Mouse (Mus musculus) spleen, adult 2 months (tissue): Measurements from ENCODE around the gene Tbx15. TPM values are rescaled to one million over a fixed set of nuclear protein-coding genes. Genes with fewer than 3 reads are reported as not detected.
A peak's percentile ranks its signal among the peaks of the same experiment; 100 is the strongest.

Source experiments
- DNase-seq, 2 experiments: peaks; one replicate each; pipeline versions ENCODE4 v3.0.0 to v3.0.0-alpha.2; 2012 to 2021; ENCODE audit warnings: low spot score in 2 of 2, low read depth in 1 of 2
- H3K27ac ChIP-seq: fragments of 200-500 bp; 2 replicates; pipeline ENCODE4 v1.5.1; 2012; ENCODE audit warnings: low read length, inconsistent platforms; ENCODE audit not compliant: insufficient read depth
- H3K27me3 ChIP-seq: fragments of 200-500 bp; 2 replicates; pipeline ENCODE4 v1.6.1; 2012; ENCODE audit warnings: mild to moderate bottlenecking, moderate library complexity, low read length, inconsistent platforms; ENCODE audit not compliant: control insufficient read depth, insufficient read depth
- H3K36me3 ChIP-seq: fragments of 200-500 bp; 2 replicates; pipeline ENCODE4 v1.6.1; 2012; ENCODE audit warnings: mild to moderate bottlenecking, low read length, inconsistent platforms; ENCODE audit not compliant: control insufficient read depth, insufficient read depth
- H3K4me1 ChIP-seq: fragments of 200-500 bp; 2 replicates; pipeline ENCODE4 v1.6.1; 2011; ENCODE audit warnings: inconsistent platforms; ENCODE audit not compliant: control insufficient read depth, insufficient read depth, insufficient read length
- H3K4me3 ChIP-seq: fragments of 200-500 bp; 2 replicates; pipeline ENCODE4 v1.5.1; 2011; ENCODE audit warnings: mild to moderate bottlenecking, inconsistent platforms; ENCODE audit not compliant: insufficient read depth, insufficient read length; ENCODE audit errors: extremely low read depth
- CTCF ChIP-seq: fragments of 200-500 bp; IDR thresholded peaks from 2 replicates; pipeline ENCODE4 v1.5.1; 2011; ENCODE audit warnings: mild to moderate bottlenecking, inconsistent platforms; ENCODE audit not compliant: insufficient read depth, insufficient read length, insufficient replicate concordance; ENCODE audit errors: extremely low read depth
- POLR2A ChIP-seq: fragments of 200-500 bp; IDR thresholded peaks from 2 replicates; pipeline ENCODE4 v1.6.1; 2011; ENCODE audit warnings: low read depth, low read length, inconsistent platforms
- WGBS: fragments of 180-500 bp; shearing (Covaris S2); methylation state at CpG from one replicate; pipeline ENCODE4 v1.1.7; 2018; 5-methylcytosine and 5-hydroxymethylcytosine counted together
- polyA plus RNA-seq: library from polyadenylated mRNA; depleted of rRNA; stranded (reverse); fragments of >200 nt; gene quantifications from 2 replicates; pipeline ENCODE4 v1.2.3, GENCODE M21; 2012; rRNA removed

Gene Tbx15
- not detected in 2 replicates for polyA plus RNA-seq

- Histone ChIP-seq H3K4me3 (peak within 1 kb of the TSS; percentile 3; the same call in 1 of the 2 replicates), H3K27ac (no peak within 1 kb of the TSS), H3K27me3 (peaks cover 28% of the 10 kb centered on the region), H3K4me1 (no peaks in the 10 kb centered on the region), H3K36me3 (no peaks in the 10 kb centered on the region)
- TF ChIP-seq CTCF (no peak), POLR2A (no peak)
- no peak for DNase-seq
- whole genome bisulfite sequencing = 9% methylated on average over 18 of the region's 20 CpGs
Measured at GRCm38 (mm10) chr3:99240213-99240720, at the start of gene Tbx15. Gene Tbx15 (plus strand): TSS chr3:99240381.

GRCm38 (mm10) chr3:99193576-99193975 is 46.6 kb upstream of the Tbx15 start:
- Histone ChIP-seq H3K27ac (no peak overlapping the region), H3K36me3 (no peaks in the 10 kb centered on the region; the same call in 1 of the 2 replicates), H3K4me3 (no peak overlapping the region), H3K27me3 (no peaks in the 10 kb centered on the region), H3K4me1 (no peaks in the 10 kb centered on the region)
- TF ChIP-seq CTCF (no peak), POLR2A (no peak)
- DNase-seq = no peak
- WGBS = 70% methylated on average over 4 of the region's 4 CpGs

- H3K4me1 ChIP-seq = no peaks in the 10 kb centered on the region
- H3K36me3 ChIP-seq = peaks cover 2% of the 10 kb centered on the region; the same call in 1 of the 2 replicates
- no peaks in the 10 kb centered on the region for H3K27me3 ChIP-seq
- TF ChIP-seq CTCF (no peak), POLR2A (no peak)
- H3K4me3 ChIP-seq = no peak overlapping the region
- no peak overlapping the region for H3K27ac ChIP-seq
- DNase-seq = no peak
Measured at GRCm38 (mm10) chr3:99203331-99203730, 36.9 kb upstream of the Tbx15 start.

- Histone ChIP-seq H3K4me1 (no peaks in the 10 kb centered on the region), H3K36me3 (peaks cover 2% of the 10 kb centered on the region; the same call in 1 of the 2 replicates), H3K27me3 (no peaks in the 10 kb centered on the region), H3K4me3 (no peak overlapping the region), H3K27ac (no peak overlapping the region)
- WGBS = 63% methylated on average over 1 of the region's 1 CpGs
- TF ChIP-seq CTCF (no peak), POLR2A (no peak)
- no peak for DNase-seq
Measured at GRCm38 (mm10) chr3:99208416-99208815, 31.8 kb upstream of the Tbx15 start.

GRCm38 (mm10) chr3:99211105-99211698 is 29.0 kb upstream of the Tbx15 start:
- Histone ChIP-seq H3K27me3 (no peaks in the 10 kb centered on the region), H3K4me1 (no peaks in the 10 kb centered on the region), H3K36me3 (no peaks in the 10 kb centered on the region; the same call in 1 of the 2 replicates), H3K4me3 (no peak overlapping the region), H3K27ac (no peak overlapping the region)
- TF ChIP-seq CTCF = no peak
- no peak for TF ChIP-seq POLR2A
- 87% methylated on average over 14 of the region's 14 CpGs for WGBS
- DNase-seq = no peak

- Histone ChIP-seq H3K27ac (no peak overlapping the region), H3K27me3 (no peaks in the 10 kb centered on the region), H3K4me3 (no peak overlapping the region), H3K4me1 (no peaks in the 10 kb centered on the region), H3K36me3 (no peaks in the 10 kb centered on the region)
- 76% methylated on average over 2 of the region's 2 CpGs for WGBS
- TF ChIP-seq POLR2A (no peak), CTCF (no peak)
- no peak for DNase-seq
Measured at GRCm38 (mm10) chr3:99227807-99228206, 12.4 kb upstream of the Tbx15 start.
